30 mouse cellular contexts compared by ENCODE assay signal in the genomic region with DNA sequence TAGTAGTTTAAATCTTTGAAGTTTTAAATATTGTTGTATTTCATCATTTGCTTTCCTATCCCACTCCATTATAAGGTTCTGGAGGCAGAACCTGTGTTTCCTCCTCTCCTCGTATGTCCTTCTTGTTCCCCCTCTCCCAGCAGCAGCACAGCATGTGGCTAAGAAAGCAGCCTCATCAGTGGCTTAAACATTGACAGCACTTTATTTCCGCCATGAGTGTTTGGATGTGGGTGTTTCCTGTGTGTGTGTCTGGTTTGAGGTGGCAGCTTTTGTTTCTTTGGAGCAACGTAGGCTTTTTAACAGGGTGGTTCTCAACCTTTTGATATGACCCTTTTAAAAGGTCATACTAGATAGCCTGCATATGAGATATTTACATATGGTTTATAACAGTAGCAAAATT. TPM values are rescaled to one million over a fixed set of nuclear protein-coding genes. Genes with fewer than 3 reads are reported as not detected.
DNase-seq lines count a peak whose midpoint lies in the region; ATAC-seq and TF ChIP-seq lines count a peak whose summit lies in the region.
"Had no signal": no experiment of that assay in that cellular context is flagged by ENCODE, and none has a peak within 500 bp of the region (broad histone marks: within the 10 kb centered on the region; RNA-seq: fewer than 3 reads in every experiment).

No protein-coding gene starts in this region.

- no peaks in the 10 kb centered on the region for H3K4me1 ChIP-seq in stomach, postnatal 0 days (replicated peaks; ENCODE audit: control insufficient read depth, insufficient read depth)
- H3K4me1 ChIP-seq in kidney, adult 2 months (ENCODE audit: control insufficient read depth, insufficient read depth, low read length): no peaks in the 10 kb centered on the region; the same call in 1 of the 2 replicates
- H3K4me1 ChIP-seq: embryonic facial prominence, embryonic 10.5 days; embryonic facial prominence, embryonic 13.5 days; forebrain, embryonic 12.5 days; forebrain, embryonic 15.5 days; intestine, embryonic 15.5 days had no signal

- TF ChIP-seq EP300 in stomach, postnatal 0 days (optimal IDR thresholded peaks at IDR 0.05): no peak

- no peaks in the 10 kb centered on the region for H3K9me3 ChIP-seq in stomach, postnatal 0 days (ENCODE audit: control insufficient read depth, low read length)
- H3K9me3 ChIP-seq: embryonic facial prominence, embryonic 10.5 days; embryonic facial prominence, embryonic 13.5 days; forebrain, embryonic 12.5 days; forebrain, embryonic 15.5 days; G1E; heart, embryonic 12.5 days; heart, embryonic 15.5 days; intestine, embryonic 15.5 days had no signal

- intact Hi-C loops in heart, postnatal 25 days (cut with DNase I): no loop called here
- intact Hi-C loops in left cerebral cortex, adult 2 months (cut with DNase I): loop anchor here (10.0 kb wide), 1 partner anchor 261 kb away; no protein-coding TSS in a partner anchor

- no peak overlapping the region for H3K4me2 ChIP-seq in stomach, postnatal 0 days (replicated peaks; ENCODE audit: low read depth)
- H3K4me2 ChIP-seq: embryonic facial prominence, embryonic 13.5 days; forebrain, embryonic 12.5 days; forebrain, embryonic 15.5 days; heart, embryonic 12.5 days; heart, embryonic 15.5 days; hindbrain, embryonic 14.5 days; intestine, embryonic 15.5 days had no signal

- no peak overlapping the region for H3K9ac ChIP-seq in stomach, postnatal 0 days (ENCODE audit: low read length)
- H3K9ac ChIP-seq: embryonic facial prominence, embryonic 13.5 days; forebrain, embryonic 12.5 days; forebrain, embryonic 15.5 days; heart, embryonic 12.5 days; heart, embryonic 15.5 days; hindbrain, embryonic 14.5 days; intestine, embryonic 15.5 days had no signal

- H3K27me3 ChIP-seq in stomach, postnatal 0 days (ENCODE audit: control insufficient read depth, insufficient read depth, low read length): no peaks in the 10 kb centered on the region
- no peaks in the 10 kb centered on the region for H3K27me3 ChIP-seq in kidney, adult 2 months (replicated peaks; ENCODE audit: control insufficient read depth, insufficient read depth, low read length)
- H3K27me3 ChIP-seq: CH12.LX; embryonic facial prominence, embryonic 13.5 days; forebrain, embryonic 12.5 days; forebrain, embryonic 15.5 days; heart, embryonic 12.5 days; heart, embryonic 15.5 days; intestine, embryonic 15.5 days; Patski had no signal

- TF ChIP-seq CTCF in stomach, postnatal 0 days (IDR thresholded peaks at IDR 0.05; ENCODE audit: low read depth): no peak
- no peak for TF ChIP-seq CTCF in left cerebral cortex, adult 2 months (IDR thresholded peaks at IDR 0.05)
- no peak for TF ChIP-seq CTCF in kidney, adult 2 months (conservative IDR thresholded peaks at IDR 0.05; ENCODE audit: insufficient read depth, insufficient read length, low read depth, low read length)

- no peak overlapping the region for H3K4me3 ChIP-seq in stomach, postnatal 0 days (ENCODE audit: low read depth, low read length)
- H3K4me3 ChIP-seq in left cerebral cortex, adult 2 months: no peak overlapping the region
- no peak overlapping the region for H3K4me3 ChIP-seq in kidney, adult 2 months (ENCODE audit: insufficient read depth, low read depth, low read length)
- H3K4me3 ChIP-seq: embryonic facial prominence, embryonic 10.5 days; embryonic facial prominence, embryonic 13.5 days; erythroblast, embryonic 14.5 days; forebrain, embryonic 12.5 days; forebrain, embryonic 15.5 days; heart, embryonic 12.5 days; heart, embryonic 15.5 days; intestine, embryonic 15.5 days had no signal

- no peak for TF ChIP-seq POLR2A in kidney, adult 2 months (IDR thresholded peaks at IDR 0.05; ENCODE audit: low read depth, low read length)

- H3K36me3 ChIP-seq in stomach, postnatal 0 days (ENCODE audit: control insufficient read depth, insufficient read depth, low read length): peaks cover 24% of the 10 kb centered on the region
- peaks cover 2% of the 10 kb centered on the region; the same call in 1 of the 2 replicates for H3K36me3 ChIP-seq in kidney, adult 2 months (ENCODE audit: control insufficient read depth, insufficient read depth, low read length)

- ATAC-seq in stomach, postnatal 0 days (ENCODE audit: low FRiP score, low TSS enrichment): peak; percentile 52; the same call in 1 of the 2 replicates
- ATAC-seq: forebrain, embryonic 15.5 days; hindbrain, postnatal 0 days; intestine, embryonic 15.5 days; Patski had no signal

- peak; percentile 55 for DNase-seq in heart, adult 11 months
- DNase-seq in heart, postnatal 25 days (ENCODE audit: low spot score): no peak
- peak; percentile 41 for DNase-seq in CD4-positive, CD25-positive, alpha-beta regulatory T cell, adult 2 months (ENCODE audit: low read depth, low spot score)
- peak; percentile 43 for DNase-seq in induced T-regulatory cell, adult 2 months (ENCODE audit: low read depth)
- no peak for DNase-seq in stomach, postnatal 0 days (ENCODE audit: low spot score)
- DNase-seq in left cerebral cortex, adult 2 months (ENCODE audit: extremely low spot score in 1 of 2, low spot score in 2 of 2): no peak
- DNase-seq in kidney, adult 2 months: no peak
- DNase-seq: adrenal gland, postnatal 14 days; B cell, adult 2 months; cerebellum, adult 11 months; cerebellum, adult 2 months; cerebellum, adult 9-11 months; cerebellum, postnatal 25 days; gastrocnemius, postnatal 14 days; heart, adult 18-20 months; heart, postnatal 10 days; heart, postnatal 4 days had no signal

- WGBS in stomach, postnatal 0 days: 64% methylated on average over 3 of the region's 3 CpGs
- WGBS in kidney, adult 2 months: 37% methylated on average over 3 of the region's 3 CpGs

- no peak overlapping the region for H3K27ac ChIP-seq in stomach, postnatal 0 days (replicated peaks)
- no peak overlapping the region for H3K27ac ChIP-seq in left cerebral cortex, adult 2 months
- H3K27ac ChIP-seq in kidney, adult 2 months (ENCODE audit: insufficient read depth, low read depth, low read length): no peak overlapping the region
- H3K27ac ChIP-seq: embryonic facial prominence, embryonic 10.5 days; embryonic facial prominence, embryonic 13.5 days; forebrain, embryonic 12.5 days; forebrain, embryonic 15.5 days; heart, embryonic 15.5 days; hindbrain, embryonic 14.5 days; hindbrain, postnatal 0 days; intestine, embryonic 15.5 days had no signal

RNA-seq across cellular contexts. Expression of gene Itm2c, which starts 48.6 kb away (rescaled TPM):
- 10 to 100 TPM; 62.4 to 66.2 TPM for total RNA-seq in heart, postnatal 25 days (2021)
- 134 and 147 TPM in 2 replicates for polyA plus RNA-seq in stomach, postnatal 0 days (2015; fragmentation: Nextera tagmentation; extraction: Ambion mirVana)
- 100 to 1,000 TPM; 714 to 742 TPM for total RNA-seq in left cerebral cortex, adult 2 months (2021)
- 166 and 198 TPM in 2 replicates for polyA plus RNA-seq in kidney, adult 2 months (2012; rRNA removed)

RNA-seq across cellular contexts. Expression of gene Cab39, which starts 52.2 kb away (rescaled TPM):
- 100 to 1,000 TPM; 107 to 112 TPM for total RNA-seq in heart, postnatal 25 days (2021)
- polyA plus RNA-seq in stomach, postnatal 0 days (2015; fragmentation: Nextera tagmentation; extraction: Ambion mirVana): 29.0 and 33.3 TPM in 2 replicates
- 100 to 1,000 TPM; 149 to 175 TPM for total RNA-seq in left cerebral cortex, adult 2 months (2021)
- polyA plus RNA-seq in kidney, adult 2 months (2012; rRNA removed): 38.1 and 41.8 TPM in 2 replicates

Comparison
In these comparisons a context has a peak if more than half of its experiments do, and no peak if none do; other contexts are left out.
1. DNase-seq: peak in heart, adult 11 months (single experiment), CD4-positive, CD25-positive, alpha-beta regulatory T cell, adult 2 months (single experiment) and induced T-regulatory cell, adult 2 months (single experiment); none in heart, postnatal 25 days (single experiment), stomach, postnatal 0 days (single experiment), left cerebral cortex, adult 2 months (0 of 2) and kidney, adult 2 months (single experiment).
2. RNA of gene Itm2c, which starts 48.6 kb away (total RNA-seq): 714 to 742 TPM in left cerebral cortex, adult 2 months; 62.4 to 66.2 TPM in heart, postnatal 25 days; every median in the first group is over 10 times any median in the second.